Mouse (Mus musculus) cerebral cortex, adult 2 months (tissue): ENCODE measurements around the gene 2900026A02Rik.

Experiments used
- WGBS: fragments of 180-500 bp; shearing (Covaris S2); methylation state at CpG from one replicate; pipeline ENCODE4 v1.1.7; 2018; 5-methylcytosine and 5-hydroxymethylcytosine counted together

2900026A02Rik gene

DNA sequence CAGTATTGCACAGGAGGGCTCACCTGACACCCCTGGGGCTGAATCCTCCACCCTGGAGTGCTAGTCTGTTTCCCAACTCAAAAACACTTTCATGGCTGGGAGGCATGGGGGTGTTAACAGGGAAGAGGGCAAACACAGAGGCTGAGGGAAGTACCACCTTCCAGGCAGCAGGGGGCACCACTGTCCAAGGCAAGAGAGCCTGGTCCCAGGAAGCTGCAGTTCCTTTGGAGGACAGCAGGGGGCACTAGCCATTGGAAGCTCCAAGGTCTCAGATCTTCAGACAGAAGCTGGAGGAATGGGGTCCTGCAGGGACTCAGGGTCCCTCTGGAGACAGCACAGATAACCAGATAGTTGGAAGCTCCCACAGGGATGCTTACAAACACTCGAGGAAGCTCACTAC is 121.5 kb downstream of the 2900026A02Rik start:
- WGBS, result 20% methylated on average over 1 of the region's 1 CpGs

DNA sequence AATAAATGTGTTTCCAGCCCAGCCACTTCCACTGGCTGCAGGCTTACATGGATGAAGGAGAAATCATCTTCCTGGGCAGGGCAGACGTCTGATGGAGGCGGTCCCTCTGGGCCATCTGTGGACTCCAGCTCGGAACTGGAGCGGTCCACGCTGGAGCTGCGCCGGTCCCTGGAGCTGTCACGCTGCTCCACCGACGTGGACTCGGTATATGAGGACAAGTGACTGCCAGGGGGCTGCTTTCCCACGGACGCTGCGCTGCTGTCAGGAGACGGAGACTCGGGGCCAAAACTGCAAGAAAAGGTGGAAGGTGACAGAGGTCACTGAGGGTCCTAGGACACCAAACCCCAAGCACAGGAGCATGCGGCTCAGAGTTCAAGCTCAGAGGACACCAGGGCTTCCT is 123.5 kb downstream of the 2900026A02Rik start:
- WGBS, result 85% methylated on average over 17 of the region's 17 CpGs

DNA sequence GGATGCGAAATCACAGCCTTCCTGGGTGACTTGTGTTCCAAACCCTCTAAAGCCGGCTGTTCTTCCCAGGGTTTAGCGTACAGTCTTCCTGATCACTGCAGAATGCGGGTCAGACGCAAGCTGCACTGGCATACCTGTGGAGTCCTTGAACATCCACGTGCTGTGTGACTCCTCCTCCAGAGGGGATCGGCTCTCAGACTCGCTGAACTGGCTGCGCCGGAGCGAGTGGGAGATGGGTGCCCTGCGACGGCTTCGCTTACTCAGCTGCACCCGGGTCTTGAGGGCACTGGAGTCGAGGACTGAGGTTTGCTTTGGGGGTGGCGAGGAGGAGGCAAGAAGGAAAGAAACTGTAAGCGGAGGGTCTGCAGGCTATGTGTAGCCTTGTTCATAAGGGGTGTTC is 125.6 kb downstream of the 2900026A02Rik start:
- 92% methylated on average over 18 of the region's 18 CpGs for WGBS

DNA sequence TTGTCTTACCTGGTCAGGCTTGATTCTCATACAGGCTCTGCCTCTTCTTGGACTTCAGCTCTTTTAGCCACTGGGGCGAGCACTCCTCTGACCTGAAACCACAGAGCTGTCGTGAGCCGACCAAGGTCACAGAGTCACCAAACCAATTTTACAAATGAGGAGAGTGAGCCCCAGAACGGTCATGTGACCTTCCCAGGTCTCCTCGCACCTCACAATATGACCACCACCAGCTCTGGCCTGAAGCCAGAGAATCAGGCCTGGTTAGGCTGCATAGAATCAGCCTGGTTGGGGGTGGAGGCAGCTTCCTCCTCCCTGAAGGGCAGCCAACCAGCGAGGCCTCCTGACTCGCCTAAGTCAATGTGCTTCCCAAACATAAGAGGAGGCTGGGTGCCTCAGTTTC is 128.6 kb downstream of the 2900026A02Rik start:
- 69% methylated on average over 7 of the region's 7 CpGs for WGBS

DNA sequence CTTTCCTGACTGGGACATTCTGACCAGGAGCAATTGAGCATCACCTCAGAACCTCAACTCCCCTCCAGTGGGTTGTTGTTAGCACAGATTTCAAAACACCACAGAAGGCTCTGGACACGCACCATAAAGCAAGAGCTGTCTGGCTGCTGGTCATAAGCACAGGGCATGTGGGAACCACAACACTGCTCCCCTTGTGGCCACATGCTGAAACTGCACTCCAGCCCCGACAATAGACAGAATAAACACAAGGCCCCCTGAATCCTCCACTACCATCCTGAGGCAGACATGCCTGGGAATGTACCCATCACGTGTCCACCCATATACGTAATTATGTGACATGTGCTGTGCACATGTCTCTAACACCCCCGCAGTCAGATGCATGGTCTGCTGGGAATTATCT is 129.9 kb downstream of the 2900026A02Rik start:
- 44% methylated on average over 5 of the region's 5 CpGs for WGBS

DNA sequence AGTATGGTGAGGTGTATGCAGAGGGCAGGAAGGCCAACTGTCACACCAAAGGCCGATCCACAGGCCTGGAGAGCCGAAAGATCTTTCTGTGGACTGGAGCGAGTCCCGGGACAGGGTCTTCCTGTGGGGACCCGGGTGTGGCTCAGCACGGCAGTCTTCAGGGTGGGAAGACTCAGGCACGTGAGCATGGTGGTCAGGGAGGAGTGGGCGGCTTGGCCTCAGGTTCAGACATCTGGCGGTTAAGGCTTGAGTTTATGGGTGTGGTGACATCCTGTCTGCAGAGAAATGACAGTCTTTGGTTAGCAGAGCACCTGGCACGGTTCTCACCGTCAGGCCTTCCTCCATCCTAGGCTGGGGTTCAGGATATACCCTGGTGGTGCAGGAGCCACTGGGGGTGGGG is 130.3 kb downstream of the 2900026A02Rik start:
- WGBS, result 83% methylated on average over 11 of the region's 11 CpGs

DNA sequence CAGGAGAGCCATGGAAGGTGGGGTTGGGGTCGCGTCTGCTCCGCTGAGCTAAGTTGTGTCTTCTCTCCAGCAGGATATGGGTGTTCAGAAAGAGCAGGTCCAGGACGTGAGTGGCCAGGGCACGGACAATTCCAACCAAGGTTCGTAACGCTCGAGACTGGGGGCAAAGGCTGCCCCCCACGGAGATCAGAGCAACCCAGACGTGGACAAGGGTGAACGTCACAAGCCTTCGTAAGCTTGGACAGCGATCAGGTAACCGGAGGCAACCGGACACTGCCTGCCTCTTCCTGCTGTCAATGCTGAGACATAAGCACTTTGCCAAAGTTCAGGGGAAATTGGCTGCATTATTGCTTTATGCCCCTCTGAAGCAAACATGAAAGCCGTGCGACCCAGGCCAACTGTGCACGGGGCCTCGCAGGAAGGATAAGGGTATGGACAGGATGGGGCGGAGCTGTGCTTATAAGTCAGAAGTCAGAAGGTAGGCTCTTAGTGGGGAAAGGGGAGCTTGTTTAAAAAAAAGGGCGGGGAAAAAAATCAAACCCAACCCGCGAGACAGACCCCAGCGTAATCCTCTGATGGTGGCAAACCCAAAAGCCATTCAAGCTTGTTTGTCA is 130.9 kb downstream of the 2900026A02Rik start:
- WGBS, result 86% methylated on average over 24 of the region's 24 CpGs

DNA sequence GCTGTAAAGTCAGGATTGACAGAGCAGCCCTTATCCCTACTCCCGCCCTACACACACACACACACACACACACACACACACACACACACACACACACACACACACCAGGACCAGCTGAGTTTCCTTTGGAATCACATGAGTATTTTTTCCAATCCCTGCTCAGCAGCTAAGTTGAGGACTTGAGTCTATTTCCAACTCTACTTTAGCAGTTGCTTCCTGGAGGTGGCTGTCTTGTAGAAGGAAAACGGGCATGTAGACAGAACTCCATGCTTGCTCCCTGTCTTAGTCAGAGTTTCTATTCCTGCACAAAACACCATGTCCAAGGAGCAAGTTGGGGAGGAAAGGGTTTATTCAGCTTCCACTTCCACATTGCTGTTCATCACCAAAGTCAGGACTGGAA is 133.6 kb downstream of the 2900026A02Rik start:
- 73% methylated on average over 2 of the region's 2 CpGs for WGBS

DNA sequence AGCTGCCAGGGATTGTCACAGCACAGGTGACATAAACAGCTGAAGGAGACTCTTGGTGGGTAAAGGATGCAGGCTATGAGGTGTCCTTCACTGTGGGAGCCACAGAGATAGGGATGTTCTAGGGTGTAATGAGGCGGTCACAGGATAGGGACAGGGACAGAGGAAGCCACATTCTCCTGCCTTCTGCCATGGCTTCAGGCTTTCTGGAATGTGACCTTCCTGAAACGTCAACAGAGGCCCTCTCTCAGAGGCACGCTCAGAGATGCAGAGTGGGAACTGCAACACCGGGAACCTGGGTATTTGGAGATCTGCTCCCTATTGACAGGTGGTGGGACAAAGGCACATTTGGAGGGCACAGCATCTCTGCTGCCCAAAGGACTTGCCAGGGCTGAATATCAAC is 134.0 kb downstream of the 2900026A02Rik start:
- WGBS, result 57% methylated on average over 4 of the region's 4 CpGs

DNA sequence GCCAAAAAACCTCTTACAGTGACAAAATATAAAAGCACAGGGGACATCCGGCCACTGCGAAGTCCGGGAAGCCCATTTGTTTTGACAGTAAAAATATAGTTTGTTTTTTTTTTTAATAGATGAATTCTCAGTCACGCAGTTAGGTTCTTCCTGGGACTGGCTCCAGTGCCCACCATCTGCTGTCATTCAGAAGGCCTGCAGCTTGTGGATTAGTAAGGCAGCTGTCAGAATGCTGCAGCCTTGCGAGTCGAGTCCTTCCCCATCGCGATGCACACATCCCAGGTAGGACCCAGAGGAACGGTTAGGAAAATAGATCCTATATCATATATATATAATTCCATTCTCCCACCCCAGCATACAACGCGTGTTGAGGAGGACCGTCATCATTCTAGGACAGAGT is 134.6 kb downstream of the 2900026A02Rik start:
- WGBS, result 32% methylated on average over 12 of the region's 12 CpGs

DNA sequence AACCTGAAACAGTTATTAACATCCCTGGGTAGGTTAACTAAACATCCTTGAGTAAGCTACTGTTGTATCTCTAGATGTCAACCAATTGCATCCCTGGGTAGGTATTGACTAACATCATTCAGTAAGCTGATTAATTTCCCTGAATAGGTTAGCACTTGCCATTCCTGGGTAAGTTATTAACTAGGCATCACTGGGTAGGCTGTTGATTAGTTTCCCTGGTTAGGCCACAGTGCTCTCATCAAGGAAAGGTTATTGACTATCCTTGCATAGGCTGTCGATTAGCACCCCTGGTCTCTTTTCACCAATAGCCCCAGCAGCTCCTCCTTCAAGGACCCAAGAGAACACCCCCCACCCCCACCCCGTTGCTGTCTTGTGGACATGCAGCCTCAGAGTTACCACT is 135.1 kb downstream of the 2900026A02Rik start:
- WGBS, result 41% methylated on average over 2 of the region's 2 CpGs

DNA sequence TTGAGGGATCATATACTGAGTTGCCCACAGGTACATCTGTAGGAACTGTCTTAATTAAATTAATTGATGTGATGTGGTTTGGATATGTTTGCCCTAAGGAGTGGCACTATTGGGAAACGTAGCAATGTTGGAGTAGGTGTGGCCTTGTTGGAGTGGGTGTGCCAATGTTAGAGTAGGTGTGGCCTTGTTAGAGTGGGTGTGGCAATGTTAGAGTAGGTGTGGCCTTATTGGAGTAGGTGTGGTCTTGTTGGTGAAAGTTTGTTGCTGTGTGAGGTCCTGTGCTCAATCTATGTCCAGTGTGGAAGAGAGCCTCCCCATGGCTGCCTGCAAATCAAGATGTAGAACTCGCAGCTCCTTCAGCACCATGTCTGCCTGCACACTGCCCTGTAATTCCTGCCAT is 136.7 kb downstream of the 2900026A02Rik start:
- 75% methylated on average over 2 of the region's 2 CpGs for WGBS

DNA sequence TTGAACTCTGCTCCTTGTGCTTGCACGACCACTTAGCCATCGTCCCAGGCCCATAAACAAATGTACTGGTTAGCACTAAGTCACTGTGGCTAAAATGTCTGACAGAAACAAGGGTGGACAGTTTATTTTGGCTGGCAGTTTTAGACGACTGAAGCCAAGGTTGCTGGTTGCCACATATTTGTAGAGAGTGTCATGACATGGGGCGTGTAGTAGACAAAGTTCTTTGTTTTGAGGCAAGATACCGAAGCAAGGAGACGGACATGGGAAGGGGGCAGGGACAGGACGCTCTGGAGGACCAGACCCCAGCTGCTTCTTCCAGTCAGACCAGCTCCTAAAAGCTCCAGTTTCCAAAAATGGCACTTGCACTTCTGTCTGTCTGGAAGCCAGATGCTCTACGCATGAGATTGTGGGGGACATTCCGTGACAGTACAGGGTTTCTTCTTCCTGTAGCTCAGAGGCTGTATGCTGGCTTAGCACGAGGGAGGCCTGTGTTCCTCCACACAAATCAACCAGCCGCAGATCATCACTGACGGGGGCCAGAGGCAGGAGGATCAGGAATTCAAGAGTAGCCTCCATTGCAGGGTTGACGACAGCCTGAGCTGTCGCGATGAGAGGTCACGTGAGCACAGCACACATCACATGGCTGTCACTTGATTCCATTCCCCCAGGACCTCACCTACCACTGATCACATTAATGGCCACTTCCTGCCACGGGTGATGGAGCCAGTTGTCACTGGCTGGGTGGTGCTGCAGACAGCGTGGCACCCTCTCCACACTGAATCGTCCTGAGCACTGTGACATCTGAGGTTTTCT is 138.5 kb downstream of the 2900026A02Rik start:
- 48% methylated on average over 19 of the region's 19 CpGs for WGBS

DNA sequence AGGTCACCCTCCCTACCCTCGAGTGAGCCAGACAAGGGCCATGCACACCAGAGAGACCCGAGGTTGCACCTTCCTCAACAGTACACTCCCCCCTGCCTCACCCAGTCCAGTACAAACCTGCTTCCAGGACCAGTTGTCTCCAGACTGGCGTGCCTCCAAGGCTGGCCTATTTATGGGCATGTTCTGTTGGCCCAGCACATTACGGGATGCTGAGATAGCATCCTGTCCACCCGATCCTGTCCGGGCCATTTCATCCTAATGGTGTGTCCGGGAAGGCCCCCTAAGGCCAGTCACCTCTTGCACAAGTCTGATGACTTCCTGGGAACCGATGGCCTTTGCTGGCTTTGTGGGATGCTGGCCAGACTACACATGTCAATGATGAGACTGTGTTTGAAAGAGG is 139.6 kb downstream of the 2900026A02Rik start, which contains the start of gene Crybb3:
Gene Crybb3, minus strand, starts transcription at position 146 of the 400 bp plus-strand sequence.
- 54% methylated on average over 8 of the region's 8 CpGs for WGBS

DNA sequence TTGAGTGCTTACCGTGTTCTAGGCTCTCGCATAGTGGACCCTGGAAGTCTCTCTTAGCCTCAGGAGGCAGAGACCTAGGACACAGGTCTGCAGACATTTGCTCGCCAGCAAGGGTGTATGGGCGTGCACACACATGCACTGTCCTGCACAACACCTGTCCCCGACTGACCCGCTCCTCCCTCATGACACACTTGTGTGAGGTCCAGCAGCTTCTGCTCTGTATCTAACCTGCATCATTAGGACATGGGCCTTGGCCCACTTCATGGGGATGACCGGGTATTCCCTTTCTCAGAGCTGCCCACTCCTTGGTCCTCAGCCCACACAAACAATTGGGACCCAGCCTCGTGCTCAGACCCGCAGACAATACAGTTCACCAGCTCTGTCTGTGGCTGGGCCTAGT is 140.0 kb downstream of the 2900026A02Rik start:
- WGBS, result 86% methylated on average over 9 of the region's 9 CpGs

DNA sequence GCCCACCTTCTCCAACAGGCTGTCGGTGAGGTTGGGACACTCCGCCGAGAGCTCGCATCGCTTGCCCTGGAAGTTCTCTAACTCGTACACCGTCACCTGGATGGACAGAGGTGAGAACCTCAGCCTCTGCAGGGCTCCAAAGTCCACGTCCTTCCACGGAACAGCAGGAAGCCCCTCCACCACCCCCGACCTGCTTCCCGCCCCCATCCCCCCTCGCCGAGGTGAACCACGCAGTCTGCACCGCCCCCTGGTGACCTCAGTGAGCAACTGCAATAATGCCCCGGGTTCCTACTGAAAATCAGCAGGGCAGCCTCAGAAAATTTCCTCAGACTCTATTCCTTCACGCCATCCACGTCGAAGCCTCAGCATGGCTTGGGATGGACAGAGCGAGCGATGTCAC is 141.3 kb downstream of the 2900026A02Rik start:
- WGBS, result 24% methylated on average over 21 of the region's 21 CpGs

DNA sequence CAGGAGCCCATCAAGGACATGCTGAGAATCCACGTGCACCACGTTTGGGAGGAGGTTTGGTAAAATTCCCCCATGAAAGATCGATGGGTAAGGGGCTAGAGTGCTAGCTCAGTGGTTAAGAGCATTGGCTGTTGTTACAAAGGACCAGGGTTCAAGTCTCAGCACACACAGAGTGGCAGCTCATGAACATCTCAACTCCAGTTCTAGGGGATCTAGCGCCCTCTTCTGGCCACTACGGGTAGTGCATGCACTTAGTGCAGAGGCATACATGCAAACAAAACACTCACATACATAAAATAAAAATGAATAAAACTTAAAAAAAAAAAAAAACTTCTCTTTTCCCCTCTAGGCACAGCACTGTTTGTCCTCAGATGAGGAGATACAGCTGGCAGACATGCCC is 142.3 kb downstream of the 2900026A02Rik start:
- 68% methylated on average over 5 of the region's 5 CpGs for WGBS

DNA sequence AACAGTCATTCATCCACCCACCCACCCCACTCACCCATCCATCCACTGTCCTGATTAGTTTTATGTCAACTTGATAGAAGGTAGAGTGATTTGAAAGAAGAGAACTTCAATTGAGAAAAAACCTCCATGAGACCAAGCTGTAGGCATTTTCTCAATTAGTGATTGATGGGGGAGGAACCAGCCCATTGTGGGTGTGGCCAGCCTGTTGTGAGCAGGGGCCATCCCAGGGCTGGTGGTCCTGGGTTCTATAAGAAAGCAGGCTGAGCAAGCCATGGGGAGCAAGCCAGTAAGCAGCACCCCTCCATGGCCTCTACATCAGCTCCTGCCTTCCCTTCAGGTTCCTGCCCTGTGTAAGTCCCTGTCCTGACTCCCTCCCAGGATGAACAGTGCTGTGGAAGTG is 151.0 kb downstream of the 2900026A02Rik start, which contains the start of gene Crybb2:
Gene Crybb2, minus strand, starts transcription at position 101 of the 400 bp plus-strand sequence.

DNA sequence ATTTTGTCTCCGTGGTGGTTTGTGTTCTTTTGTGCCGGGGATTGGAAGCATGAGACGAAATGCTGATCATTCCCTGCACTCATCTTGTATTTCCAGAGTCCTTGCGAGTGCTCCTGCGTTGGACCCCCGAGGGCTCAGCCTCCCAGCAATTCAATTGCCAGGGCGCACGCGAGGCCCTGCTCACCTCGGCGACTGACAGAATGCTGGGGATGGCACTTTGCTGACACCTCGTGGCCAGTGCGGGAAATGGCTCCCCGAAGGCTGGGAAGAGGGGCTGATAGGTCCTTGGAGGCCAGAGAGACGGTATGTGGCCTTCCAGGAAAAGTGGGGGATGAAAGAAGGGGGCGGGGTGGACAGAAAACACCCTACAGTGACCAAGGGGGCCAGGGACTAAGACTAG is 166.7 kb downstream of the 2900026A02Rik start:
- WGBS, result 8% methylated on average over 16 of the region's 16 CpGs

DNA sequence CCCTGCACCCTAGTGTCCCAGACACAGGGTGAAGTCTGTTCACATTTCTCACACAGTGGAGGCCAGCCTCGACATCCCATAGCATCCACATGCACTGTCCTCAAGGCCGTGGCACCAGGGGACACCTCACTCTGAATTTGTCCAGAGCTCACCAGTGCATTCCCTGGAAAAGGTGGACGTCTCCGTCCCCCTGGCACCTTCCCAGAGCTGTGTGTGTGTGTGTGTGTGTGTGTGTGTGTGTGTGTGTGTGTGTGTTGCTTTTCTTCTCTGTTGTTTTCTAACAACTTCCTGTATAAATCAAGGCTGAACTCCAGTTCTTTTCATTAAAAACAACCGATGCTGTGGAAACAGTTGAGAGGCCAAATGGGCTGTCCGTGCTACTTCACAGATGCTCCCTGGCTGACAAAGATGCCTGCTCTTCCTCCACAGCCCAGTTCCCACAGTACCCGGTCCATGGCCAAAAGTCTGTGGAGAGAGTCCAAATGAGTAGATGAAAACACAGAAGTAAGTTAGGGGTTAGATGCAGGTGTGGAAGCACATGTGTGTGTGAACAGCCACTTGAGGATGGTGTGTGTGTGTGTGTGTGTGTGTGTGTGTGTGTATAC is 170.4 kb downstream of the 2900026A02Rik start:
- WGBS, result 47% methylated on average over 7 of the region's 7 CpGs

DNA sequence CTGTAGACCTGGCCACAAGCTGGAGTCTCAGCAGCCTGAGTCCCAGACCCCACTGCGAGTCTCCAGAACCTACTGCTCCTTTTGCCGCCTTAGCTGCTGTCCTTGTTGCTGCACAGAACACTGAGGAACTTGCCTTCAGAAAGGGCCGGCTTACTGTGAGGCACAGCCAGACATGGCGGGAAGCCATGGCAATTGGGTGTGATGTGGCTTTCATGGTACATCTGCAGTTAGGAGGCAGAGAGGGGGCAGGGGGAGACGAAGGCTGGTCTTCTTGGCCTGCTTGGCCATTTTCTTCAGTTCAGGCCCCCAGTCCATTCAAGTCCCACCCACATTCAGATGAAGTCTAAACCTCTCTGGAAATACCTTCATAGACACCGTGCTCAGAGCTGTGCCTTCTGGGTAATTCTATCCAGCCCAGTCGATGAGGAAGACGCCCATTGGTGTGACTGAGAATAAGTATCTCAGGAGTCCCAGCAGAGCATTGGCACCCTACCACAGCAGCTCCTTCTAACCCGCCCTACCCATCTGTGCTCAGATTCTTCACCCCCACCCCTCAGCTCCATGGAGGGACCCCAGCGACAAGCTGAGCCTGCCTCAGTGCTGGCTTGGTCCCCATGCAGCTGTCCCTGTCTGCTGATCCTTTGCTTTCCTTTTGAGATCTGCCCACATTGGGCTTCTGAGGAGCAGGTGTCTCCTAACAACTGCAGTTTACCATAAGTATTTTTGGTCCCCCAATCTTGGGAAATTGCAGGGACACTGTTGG is 175.3 kb downstream of the 2900026A02Rik start:
- 57% methylated on average over 10 of the region's 10 CpGs for WGBS

DNA sequence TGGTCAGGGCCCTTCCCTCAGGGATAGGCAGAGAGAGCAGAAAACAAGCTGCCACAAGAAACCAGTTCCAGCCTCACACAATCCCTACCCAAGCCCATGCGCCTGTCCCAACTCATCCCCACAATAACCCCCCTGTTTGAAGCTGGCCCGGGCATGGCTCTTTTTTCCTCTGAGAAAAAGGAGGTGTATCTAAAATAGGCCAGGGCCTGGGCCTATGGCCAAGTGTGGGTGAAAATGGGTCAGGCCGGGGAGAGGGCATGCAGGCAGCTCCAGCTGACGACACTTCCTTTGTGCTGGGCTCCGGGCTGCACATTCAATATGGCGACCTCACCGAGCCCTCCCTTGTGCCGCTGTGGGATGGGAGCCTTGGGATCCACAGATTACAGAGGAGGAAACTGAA is 177.5 kb downstream of the 2900026A02Rik start:
- WGBS, result 49% methylated on average over 8 of the region's 8 CpGs
